In the genomic region with DNA sequence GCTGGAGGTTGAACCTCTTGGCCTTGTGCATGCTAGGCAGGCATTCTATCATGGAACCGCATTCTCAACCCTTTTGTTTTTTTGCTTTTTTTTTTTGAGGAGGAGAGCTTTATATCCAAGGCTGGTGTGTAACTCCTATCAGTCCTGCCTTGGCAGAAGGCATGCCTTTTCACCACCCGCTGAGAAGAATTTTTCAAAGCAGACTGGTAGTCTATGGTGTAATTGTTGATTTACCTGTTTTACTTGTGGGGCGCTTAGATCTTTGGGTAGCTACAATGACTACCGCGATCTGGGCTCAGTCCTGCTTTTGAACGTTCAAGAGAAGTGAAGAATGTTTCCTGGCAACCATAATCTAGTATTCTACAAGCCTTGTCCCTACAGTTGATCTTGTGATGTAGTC, we compare ENCODE assay signal across 7 mouse cellular contexts. TPM values are rescaled to one million over a fixed set of nuclear protein-coding genes. Genes with fewer than 3 reads are reported as not detected.
DNase-seq lines count a peak whose midpoint lies in the region; ATAC-seq and TF ChIP-seq lines count a peak whose summit lies in the region.

No protein-coding gene starts in this region.

- H3K4me2 ChIP-seq in lung, embryonic 15.5 days = peak overlapping the region; percentile 86
- H3K4me2 ChIP-seq in limb, embryonic 14.5 days (replicated peaks; ENCODE audit: low read depth, low read length, severe bottlenecking) = peak overlapping the region; percentile 89
- H3K4me2 ChIP-seq in stomach, embryonic 15.5 days = peak overlapping the region; percentile 85

- peak overlapping the region; percentile 93 for H3K4me3 ChIP-seq in lung, embryonic 15.5 days
- H3K4me3 ChIP-seq in embryonic fibroblast, embryonic 13.5 days (ENCODE audit: insufficient read depth, low read length) = peak overlapping the region; percentile 82
- peak overlapping the region; percentile 83 for H3K4me3 ChIP-seq in limb, embryonic 14.5 days (replicated peaks; ENCODE audit: low read length)
- peak overlapping the region; percentile 96 for H3K4me3 ChIP-seq in stomach, embryonic 15.5 days (replicated peaks)

- TF ChIP-seq CTCF in embryonic fibroblast, embryonic 13.5 days (IDR thresholded peaks at IDR 0.05; ENCODE audit: borderline replicate concordance, insufficient read depth, low read length) = no peak

- no peaks in the 10 kb centered on the region for H3K9me3 ChIP-seq in lung, embryonic 15.5 days
- H3K9me3 ChIP-seq in limb, embryonic 14.5 days (ENCODE audit: control insufficient read depth, low read length) = no peaks in the 10 kb centered on the region
- H3K9me3 ChIP-seq in stomach, embryonic 15.5 days = no peaks in the 10 kb centered on the region

- H3K9ac ChIP-seq in lung, embryonic 15.5 days = peak overlapping the region; percentile 96
- peak overlapping the region; percentile 89 for H3K9ac ChIP-seq in limb, embryonic 14.5 days (ENCODE audit: low read depth, low read length, severe bottlenecking)
- H3K9ac ChIP-seq in stomach, embryonic 15.5 days = peak overlapping the region; percentile 97; the same call in 1 of the 2 replicates

- H3K36me3 ChIP-seq in lung, embryonic 15.5 days = peaks cover 21% of the 10 kb centered on the region
- H3K36me3 ChIP-seq in limb, embryonic 14.5 days (ENCODE audit: control insufficient read depth, insufficient read depth, low read length) = peaks cover 16% of the 10 kb centered on the region
- peaks cover 5% of the 10 kb centered on the region for H3K36me3 ChIP-seq in stomach, embryonic 15.5 days

- DNase-seq in lung, postnatal 14 days = no peak
- DNase-seq in limb, embryonic 14.5 days (ENCODE audit: low spot score) = no peak
- no peak for DNase-seq in left cerebral cortex, adult 9 months (ENCODE audit: low spot score in 2 of 2)
- no peak for DNase-seq in layer of hippocampus, adult 18-20 months (ENCODE audit: low spot score in 2 of 2)

- H3K27ac ChIP-seq in lung, embryonic 15.5 days = peak overlapping the region; percentile 97; the same call in 1 of the 2 replicates
- no peak overlapping the region for H3K27ac ChIP-seq in embryonic fibroblast, embryonic 13.5 days (ENCODE audit: insufficient read depth, low read length)
- H3K27ac ChIP-seq in limb, embryonic 14.5 days (replicated peaks; ENCODE audit: low read depth, low read length) = no peak overlapping the region
- H3K27ac ChIP-seq in stomach, embryonic 15.5 days = peak overlapping the region; percentile 96; the same call in 1 of the 2 replicates

- ATAC-seq in lung, embryonic 15.5 days (ENCODE audit: borderline replicate concordance, extremely low read depth, low FRiP score, low TSS enrichment) = no peak
- ATAC-seq in limb, embryonic 14.5 days (ENCODE audit: low FRiP score, low read depth) = no peak
- ATAC-seq in stomach, embryonic 15.5 days (ENCODE audit: insufficient read depth, low FRiP score, low read depth) = no peak

- H3K4me1 ChIP-seq in lung, embryonic 15.5 days = peaks cover 28% of the 10 kb centered on the region
- peaks cover 6% of the 10 kb centered on the region; the same call in 1 of the 2 replicates for H3K4me1 ChIP-seq in embryonic fibroblast, embryonic 13.5 days (ENCODE audit: control insufficient read depth, insufficient read depth, low read length)
- peaks cover 13% of the 10 kb centered on the region for H3K4me1 ChIP-seq in limb, embryonic 14.5 days (ENCODE audit: control insufficient read depth, insufficient read depth, low read length)
- H3K4me1 ChIP-seq in stomach, embryonic 15.5 days = peaks cover 19% of the 10 kb centered on the region

- TF ChIP-seq POLR2A in embryonic fibroblast, embryonic 13.5 days (IDR thresholded peaks at IDR 0.05; ENCODE audit: low read depth, low read length) = no peak
- TF ChIP-seq POLR2A in limb, embryonic 14.5 days (IDR thresholded peaks at IDR 0.05; ENCODE audit: borderline replicate concordance, extremely low read depth, insufficient read depth, insufficient read length) = no peak

- 49% methylated on average over 6 of the region's 6 CpGs for WGBS in lung, embryonic 15.5 days
- WGBS in limb, embryonic 14.5 days = 68% methylated on average over 6 of the region's 6 CpGs
- 45% methylated on average over 6 of the region's 6 CpGs for WGBS in stomach, embryonic 15.5 days

- no peaks in the 10 kb centered on the region for H3K27me3 ChIP-seq in lung, embryonic 15.5 days
- H3K27me3 ChIP-seq in limb, embryonic 14.5 days (ENCODE audit: control insufficient read depth, insufficient read depth, low read length) = no peaks in the 10 kb centered on the region
- H3K27me3 ChIP-seq in stomach, embryonic 15.5 days (replicated peaks) = no peaks in the 10 kb centered on the region

RNA-seq across cellular contexts. Expression of a gene that starts 0.9 kb away (rescaled TPM):
- polyA plus RNA-seq in lung, embryonic 15.5 days (2015; fragmentation: Nextera tagmentation; extraction: Ambion mirVana) = 117 and 124 TPM in 2 replicates
- 28.9 and 38.1 TPM in 2 replicates for polyA plus RNA-seq in embryonic fibroblast, embryonic 13.5 days (2011; ENCODE audit: insufficient read length, low read depth, missing spikeins)
- 81.1 and 109 TPM in 2 replicates for polyA plus RNA-seq in limb, embryonic 14.5 days (2012; rRNA removed)
- polyA plus RNA-seq in limb, embryonic 14.5 days (2014; fragmentation: Nextera tagmentation; extraction: Ambion mirVana) = 96.5 and 105 TPM in 2 replicates
- polyA plus RNA-seq in stomach, embryonic 15.5 days (2015; fragmentation: Nextera tagmentation; extraction: Ambion mirVana) = 125 and 136 TPM in 2 replicates
- 10 to 100 TPM; 41.1 to 41.9 TPM for total RNA-seq in layer of hippocampus, adult 18-20 months (2021)

RNA-seq across cellular contexts. Expression of a gene that starts 0.9 kb away (rescaled TPM):
- polyA plus RNA-seq in lung, embryonic 15.5 days (2015; fragmentation: Nextera tagmentation; extraction: Ambion mirVana) = 70.2 and 73.1 TPM in 2 replicates
- 88.0 and 92.1 TPM in 2 replicates for polyA plus RNA-seq in embryonic fibroblast, embryonic 13.5 days (2011; ENCODE audit: insufficient read length, low read depth, missing spikeins)
- polyA plus RNA-seq in limb, embryonic 14.5 days (2012; rRNA removed) = 63.5 and 101 TPM in 2 replicates
- polyA plus RNA-seq in limb, embryonic 14.5 days (2014; fragmentation: Nextera tagmentation; extraction: Ambion mirVana) = 58.1 and 61.5 TPM in 2 replicates
- polyA plus RNA-seq in stomach, embryonic 15.5 days (2015; fragmentation: Nextera tagmentation; extraction: Ambion mirVana) = 73.7 and 77.8 TPM in 2 replicates
- total RNA-seq in layer of hippocampus, adult 18-20 months (2021) = 10 to 100 TPM; 57.5 to 62.1 TPM

RNA-seq across cellular contexts. Expression of a gene that starts 36.8 kb away (rescaled TPM):
- polyA plus RNA-seq in lung, embryonic 15.5 days (2015; fragmentation: Nextera tagmentation; extraction: Ambion mirVana) = 1.7 and 3.1 TPM in 2 replicates
- not detected in 2 replicates for polyA plus RNA-seq in embryonic fibroblast, embryonic 13.5 days (2011; ENCODE audit: insufficient read length, low read depth, missing spikeins)
- 18.1 and 21.0 TPM in 2 replicates for polyA plus RNA-seq in limb, embryonic 14.5 days (2012; rRNA removed)
- polyA plus RNA-seq in limb, embryonic 14.5 days (2014; fragmentation: Nextera tagmentation; extraction: Ambion mirVana) = 1.1 and 1.6 TPM in 2 replicates
- 1.2 and 2.0 TPM in 2 replicates for polyA plus RNA-seq in stomach, embryonic 15.5 days (2015; fragmentation: Nextera tagmentation; extraction: Ambion mirVana)
- 1 to 10 TPM; 1.7 to 2.4 TPM for total RNA-seq in layer of hippocampus, adult 18-20 months (2021)

Comparison
In these comparisons a context has a peak if more than half of its experiments do, and no peak if none do; other contexts are left out.
1. H3K27ac ChIP-seq: peak in lung, embryonic 15.5 days (single experiment) and stomach, embryonic 15.5 days (single experiment); none in embryonic fibroblast, embryonic 13.5 days (single experiment) and limb, embryonic 14.5 days (single experiment).
2. Peak in every context shown above with its lines, with median percentiles within 50 percentile points of each other: H3K4me2 ChIP-seq, H3K4me3 ChIP-seq and H3K9ac ChIP-seq.